Mouse (Mus musculus) midbrain, embryonic 11.5 days (tissue): ENCODE measurements around the gene Ap2a2. TPM values are rescaled to one million over a fixed set of nuclear protein-coding genes. Genes with fewer than 3 reads are reported as not detected.

Experiments used
- ATAC-seq: fragments of 200-750 bp; cut with Nextera tagmentation; 2 replicates; pipeline ENCODE4 v1.8.0; 2017; ENCODE audit warnings: moderate TSS enrichment, moderate library complexity; ENCODE audit not compliant: low FRiP score
- DNase-seq: peaks from one replicate; pipeline ENCODE4 v3.0.0; 2015; ENCODE audit warnings: low spot score; ENCODE audit errors: missing footprints
- H3K27ac ChIP-seq: fragments of 300-500 bp; sonication (generic); 2 replicates; pipeline ENCODE4 v1.5.1; 2014; ENCODE audit warnings: low read depth, low read length
- H3K27me3 ChIP-seq: fragments of 300-500 bp; sonication (generic); 2 replicates; pipeline ENCODE4 v1.6.1; 2014; ENCODE audit warnings: mild to moderate bottlenecking, low read length, moderate library complexity, mixed read lengths; ENCODE audit not compliant: control insufficient read depth, insufficient read depth
- H3K36me3 ChIP-seq: fragments of 300-500 bp; sonication (generic); 2 replicates; pipeline ENCODE4 v1.6.1; 2014; ENCODE audit warnings: mild to moderate bottlenecking, low read length, moderate library complexity, mixed read lengths; ENCODE audit not compliant: control insufficient read depth, insufficient read depth
- H3K4me1 ChIP-seq: fragments of 300-500 bp; sonication (generic); 2 replicates; pipeline ENCODE4 v1.6.1; 2014; ENCODE audit warnings: low read length; ENCODE audit not compliant: control insufficient read depth, insufficient read depth
- H3K4me2 ChIP-seq: fragments of 300-500 bp; sonication (generic); 2 replicates; pipeline ENCODE4 v1.6.1; 2014; ENCODE audit warnings: mild to moderate bottlenecking, moderate library complexity
- H3K4me3 ChIP-seq: fragments of 300-500 bp; sonication (generic); 2 replicates; pipeline ENCODE4 v1.5.1; 2014; ENCODE audit warnings: low read depth, low read length
- H3K9ac ChIP-seq: fragments of 300-500 bp; sonication (generic); 2 replicates; pipeline ENCODE4 v1.6.1; 2014; ENCODE audit warnings: low read length
- H3K9me3 ChIP-seq: fragments of 300-500 bp; sonication (generic); 2 replicates; pipeline ENCODE4 v1.6.1; 2016; ENCODE audit warnings: low read length; ENCODE audit not compliant: control insufficient read depth
- WGBS: fragments of 180-500 bp; shearing (Covaris S2); extraction: QIAGEN DNeasy Blood & Tissue Kit; methylation state at CpG from one replicate; pipeline ENCODE4 v1.1.7; 2014; 5-methylcytosine and 5-hydroxymethylcytosine counted together
- polyA plus RNA-seq: library from polyadenylated mRNA; unstranded; fragments of >200 nt; fragmentation: Nextera tagmentation; extraction: Ambion mirVana; gene quantifications from 2 replicates; pipeline ENCODE4 v1.2.1, GENCODE M21; 2014

Ap2a2 gene
- polyA plus RNA-seq, 1 experiment from 2014 or later = 81.1 TPM

- peaks cover 10% of the 10 kb centered on the region for H3K36me3 ChIP-seq
- 90% methylated on average over 6 of the region's 6 CpGs for WGBS
- no peaks in the 10 kb centered on the region for H3K4me1 ChIP-seq
- ATAC-seq (no peak), DNase-seq (peak; percentile 69)
- H3K4me3 ChIP-seq = no peak overlapping the region
- H3K9ac ChIP-seq = no peak overlapping the region
- no peak overlapping the region for H3K4me2 ChIP-seq
- no peak overlapping the region for H3K27ac ChIP-seq
- H3K27me3 ChIP-seq = no peaks in the 10 kb centered on the region
- no peaks in the 10 kb centered on the region for H3K9me3 ChIP-seq
Observed at GRCm38 (mm10) chr7:141597563-141597962, 35.6 kb downstream of the Ap2a2 start.

GRCm38 (mm10) chr7:141607717-141608116, 45.7 kb downstream of the Ap2a2 start:
- no peak overlapping the region for H3K27ac ChIP-seq
- DNase-seq (no peak), ATAC-seq (no peak)
- H3K27me3 ChIP-seq = no peaks in the 10 kb centered on the region
- H3K4me2 ChIP-seq = no peak overlapping the region
- no peak overlapping the region for H3K4me3 ChIP-seq
- whole genome bisulfite sequencing = 94% methylated on average over 4 of the region's 4 CpGs
- H3K4me1 ChIP-seq = no peaks in the 10 kb centered on the region
- no peak overlapping the region for H3K9ac ChIP-seq
- no peaks in the 10 kb centered on the region for H3K9me3 ChIP-seq
- H3K36me3 ChIP-seq = peaks cover 28% of the 10 kb centered on the region

DNA sequence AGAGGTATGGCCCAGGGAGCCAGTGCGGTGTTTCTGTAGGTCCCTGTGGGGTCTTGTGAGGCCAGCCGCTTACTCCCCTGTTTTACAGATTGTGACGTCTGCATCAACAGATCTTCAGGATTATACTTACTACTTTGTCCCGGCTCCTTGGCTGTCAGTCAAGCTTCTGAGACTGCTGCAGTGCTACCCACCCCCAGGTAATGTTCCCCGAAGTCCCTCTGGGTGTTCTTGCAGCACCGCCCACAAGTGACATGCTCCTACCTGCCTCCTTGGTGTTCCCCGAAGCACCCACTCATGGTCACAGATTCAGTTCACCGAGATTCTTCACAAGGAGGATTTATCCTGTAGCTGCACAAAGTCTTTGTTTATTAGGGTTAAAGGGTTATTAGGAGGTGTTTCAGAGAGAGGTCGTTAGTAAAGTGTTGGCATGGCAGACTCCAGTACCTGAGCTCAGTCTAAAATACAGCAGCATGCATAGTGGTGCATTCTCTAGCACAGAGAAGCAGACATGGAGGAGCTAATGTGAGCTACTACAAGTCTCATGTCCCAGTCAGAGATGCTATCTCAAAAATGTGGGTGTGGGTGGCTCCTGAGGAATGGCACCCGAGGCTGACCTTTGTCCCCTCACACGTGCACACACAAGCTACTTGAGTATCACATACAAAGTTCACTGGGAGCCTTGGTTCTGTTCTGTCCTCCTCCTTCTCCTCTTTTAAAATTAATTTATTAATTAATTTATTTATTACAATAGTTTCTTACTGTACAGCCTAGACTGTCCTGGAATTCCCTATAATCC, 47.9 kb downstream of the Ap2a2 start:
- no peaks in the 10 kb centered on the region for H3K9me3 ChIP-seq
- no peak overlapping the region for H3K9ac ChIP-seq
- peaks cover 38% of the 10 kb centered on the region for H3K36me3 ChIP-seq
- DNase-seq = no peak
- WGBS = 90% methylated on average over 11 of the region's 11 CpGs
- no peak for ATAC-seq
- no peaks in the 10 kb centered on the region for H3K27me3 ChIP-seq
- H3K4me3 ChIP-seq = no peak overlapping the region
- H3K4me1 ChIP-seq = no peaks in the 10 kb centered on the region
- no peak overlapping the region for H3K27ac ChIP-seq
- no peak overlapping the region for H3K4me2 ChIP-seq

GRCm38 (mm10) chr7:141611711-141612370, 49.9 kb downstream of the Ap2a2 start:
- WGBS = 90% methylated on average over 8 of the region's 8 CpGs
- no peak for ATAC-seq
- Histone ChIP-seq H3K9ac (no peak overlapping the region), H3K27me3 (no peaks in the 10 kb centered on the region), H3K4me1 (no peaks in the 10 kb centered on the region), H3K27ac (no peak overlapping the region), H3K9me3 (no peaks in the 10 kb centered on the region), H3K36me3 (peaks cover 36% of the 10 kb centered on the region), H3K4me3 (no peak overlapping the region), H3K4me2 (no peak overlapping the region)
- DNase-seq = peak; percentile 51

GRCm38 (mm10) chr7:141612371-141612760, 50.4 kb downstream of the Ap2a2 start:
- Histone ChIP-seq H3K9ac (no peak overlapping the region), H3K4me1 (no peaks in the 10 kb centered on the region), H3K4me3 (no peak overlapping the region), H3K9me3 (no peaks in the 10 kb centered on the region), H3K27me3 (no peaks in the 10 kb centered on the region), H3K27ac (no peak overlapping the region), H3K4me2 (no peak overlapping the region), H3K36me3 (peaks cover 38% of the 10 kb centered on the region)
- WGBS = 96% methylated on average over 18 of the region's 18 CpGs
- ATAC-seq = no peak
- no peak for DNase-seq

- DNase-seq (no peak), ATAC-seq (no peak)
- Histone ChIP-seq H3K9me3 (no peaks in the 10 kb centered on the region), H3K4me1 (no peaks in the 10 kb centered on the region), H3K4me2 (no peak overlapping the region), H3K27me3 (no peaks in the 10 kb centered on the region), H3K27ac (no peak overlapping the region), H3K9ac (no peak overlapping the region), H3K4me3 (no peak overlapping the region), H3K36me3 (peaks cover 38% of the 10 kb centered on the region)
- 90% methylated on average over 13 of the region's 13 CpGs for WGBS
Observed at GRCm38 (mm10) chr7:141612791-141613190, 50.8 kb downstream of the Ap2a2 start.

DNA sequence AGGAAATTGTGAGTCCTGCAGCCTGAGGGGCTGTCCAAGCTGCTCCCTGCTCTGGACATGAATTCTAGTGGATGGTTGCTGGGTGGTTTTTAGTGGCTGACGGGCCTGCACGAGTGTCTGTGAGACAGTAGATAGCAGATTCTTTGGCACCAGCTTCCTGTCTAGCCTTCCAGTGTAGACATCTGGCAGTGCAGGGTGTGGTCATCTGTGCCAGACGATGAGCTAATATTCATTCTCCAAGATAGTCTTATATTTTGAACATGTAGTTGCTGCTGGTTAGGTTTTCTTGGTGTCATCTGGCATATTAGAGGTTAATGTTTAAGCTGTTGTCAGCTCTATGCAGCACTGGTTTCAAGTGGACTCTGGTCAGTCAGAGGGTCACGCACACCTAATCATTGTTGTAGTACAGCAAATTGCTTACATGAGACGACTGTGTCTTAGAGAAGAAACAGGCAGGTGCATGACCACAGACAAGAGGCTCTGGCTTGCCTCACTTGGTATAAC, 52.4 kb downstream of the Ap2a2 start:
- Histone ChIP-seq H3K36me3 (peaks cover 44% of the 10 kb centered on the region), H3K4me1 (no peaks in the 10 kb centered on the region), H3K27me3 (no peaks in the 10 kb centered on the region), H3K27ac (no peak overlapping the region), H3K4me3 (no peak overlapping the region), H3K4me2 (no peak overlapping the region), H3K9ac (no peak overlapping the region), H3K9me3 (no peaks in the 10 kb centered on the region)
- WGBS = 93% methylated on average over 5 of the region's 5 CpGs
- ATAC-seq (no peak), DNase-seq (no peak)

- Histone ChIP-seq H3K27me3 (no peaks in the 10 kb centered on the region), H3K4me1 (no peaks in the 10 kb centered on the region), H3K4me3 (no peak overlapping the region), H3K4me2 (no peak overlapping the region), H3K9ac (no peak overlapping the region), H3K36me3 (peaks cover 27% of the 10 kb centered on the region), H3K9me3 (no peaks in the 10 kb centered on the region), H3K27ac (no peak overlapping the region)
- DNase-seq = no peak
- WGBS = 95% methylated on average over 2 of the region's 2 CpGs
- no peak for ATAC-seq
Observed at GRCm38 (mm10) chr7:141624214-141624613, 62.2 kb downstream of the Ap2a2 start.

- no peak overlapping the region for H3K4me2 ChIP-seq
- H3K4me3 ChIP-seq = no peak overlapping the region
- ATAC-seq (no peak), DNase-seq (no peak)
- H3K36me3 ChIP-seq = peaks cover 27% of the 10 kb centered on the region
- no peak overlapping the region for H3K27ac ChIP-seq
- no peak overlapping the region for H3K9ac ChIP-seq
- no peaks in the 10 kb centered on the region for H3K27me3 ChIP-seq
- no peaks in the 10 kb centered on the region for H3K4me1 ChIP-seq
- H3K9me3 ChIP-seq = no peaks in the 10 kb centered on the region
- WGBS = 95% methylated on average over 6 of the region's 6 CpGs
Observed at GRCm38 (mm10) chr7:141625120-141625810, 63.3 kb downstream of the Ap2a2 start.
